Mouse (Mus musculus): Measurements from ENCODE around the gene Hsf5.

Gene Hsf5

GRCm38 (mm10) chr11:87642865-87643264 is 25.9 kb downstream of the Hsf5 start:
- DNase-seq: no peak

GRCm38 (mm10) chr11:87654693-87655092 is 37.7 kb downstream of the Hsf5 start:
- DNase-seq: no peak

- no peak for DNase-seq
Measured at GRCm38 (mm10) chr11:87659216-87659615, 42.3 kb downstream of the Hsf5 start.

- peak; percentile 87 for DNase-seq
Measured at GRCm38 (mm10) chr11:87662407-87662806, 45.4 kb downstream of the Hsf5 start, which contains the start of gene Rnf43. Gene Rnf43 (plus strand): TSS chr11:87662722.

GRCm38 (mm10) chr11:87662822-87663221 is 45.9 kb downstream of the Hsf5 start:
- no peak for DNase-seq

GRCm38 (mm10) chr11:87663948-87664347 is 47.0 kb downstream of the Hsf5 start:
- DNase-seq: no peak

- DNase-seq: no peak
Measured at GRCm38 (mm10) chr11:87664521-87664920, 47.6 kb downstream of the Hsf5 start.

GRCm38 (mm10) chr11:87665224-87665623 is 48.3 kb downstream of the Hsf5 start:
- no peak for DNase-seq

- DNase-seq: no peak
Measured at GRCm38 (mm10) chr11:87665658-87666057, 48.7 kb downstream of the Hsf5 start.

- no peak for DNase-seq
Measured at GRCm38 (mm10) chr11:87666256-87667035, 49.5 kb downstream of the Hsf5 start.

GRCm38 (mm10) chr11:87667107-87668090 is 50.4 kb downstream of the Hsf5 start:
- DNase-seq: no peak

- DNase-seq: no peak
Measured at GRCm38 (mm10) chr11:87673282-87673681, 56.3 kb downstream of the Hsf5 start.

- DNase-seq: no peak
Measured at GRCm38 (mm10) chr11:87675606-87676005, 58.6 kb downstream of the Hsf5 start.

- no peak for DNase-seq
Measured at GRCm38 (mm10) chr11:87677756-87678155, 60.8 kb downstream of the Hsf5 start.

GRCm38 (mm10) chr11:87678545-87678944 is 61.6 kb downstream of the Hsf5 start:
- DNase-seq: no peak

- DNase-seq: no peak
Measured at GRCm38 (mm10) chr11:87678976-87679375, 62.0 kb downstream of the Hsf5 start.

GRCm38 (mm10) chr11:87680786-87681185 is 63.8 kb downstream of the Hsf5 start:
- DNase-seq: no peak

- DNase-seq: no peak
Measured at GRCm38 (mm10) chr11:87682096-87682495, 65.1 kb downstream of the Hsf5 start.

- no peak for DNase-seq
Measured at GRCm38 (mm10) chr11:87682838-87683571, 66.0 kb downstream of the Hsf5 start.

GRCm38 (mm10) chr11:87686407-87686806 is 69.4 kb downstream of the Hsf5 start:
- no peak for DNase-seq

GRCm38 (mm10) chr11:87687246-87688225 is 70.6 kb downstream of the Hsf5 start:
- no peak for DNase-seq

Data from liver (tissue).